Mouse (Mus musculus): Measurements from ENCODE around the gene Riok1. TPM values are rescaled to one million over a fixed set of nuclear protein-coding genes. Genes with fewer than 3 reads are reported as not detected.

Riok1 gene
- polyA plus RNA-seq, 1 experiment: 42.0 TPM

DNA sequence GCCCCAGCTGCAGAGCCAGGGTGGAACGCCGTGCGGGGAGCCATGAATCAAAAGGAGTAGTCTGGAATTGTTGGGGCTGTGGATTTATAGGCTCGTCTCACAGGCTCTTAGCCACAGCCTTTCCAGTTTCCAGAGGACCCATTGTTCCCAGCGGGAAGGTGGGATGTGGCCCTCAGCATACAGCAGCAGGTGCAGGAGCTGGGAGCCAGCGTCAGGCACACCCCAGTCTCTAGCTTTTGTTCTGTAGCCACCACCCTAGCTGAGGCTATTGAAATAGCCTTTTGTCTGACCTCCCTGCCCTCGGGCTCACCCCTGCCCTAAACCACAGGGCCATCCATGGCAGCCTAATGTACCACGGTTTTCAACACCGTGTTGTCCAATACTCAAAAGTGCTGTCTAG is 72.3 kb downstream of the Riok1 start:
- no peak overlapping the region for H3K27ac ChIP-seq (ENCODE audit: control insufficient read depth, insufficient read depth, low read length)
- 92% methylated on average over 9 of the region's 9 CpGs for WGBS
- DNase-seq: no peak
- H3K27me3 ChIP-seq (ENCODE audit: control insufficient read depth, insufficient read depth, low read length): no peaks in the 10 kb centered on the region
- no peaks in the 10 kb centered on the region for H3K4me1 ChIP-seq (replicated peaks; ENCODE audit: control insufficient read depth, insufficient read depth, low read length)
- TF ChIP-seq POLR2A (IDR thresholded peaks at IDR 0.05; ENCODE audit: control insufficient read depth, extremely low read depth, insufficient read depth, low read length, poor library complexity) (no peak), CTCF (IDR thresholded peaks at IDR 0.05; ENCODE audit: borderline replicate concordance, control insufficient read depth, extremely low read depth, insufficient read depth, low read length, poor library complexity) (no peak)
- no peaks in the 10 kb centered on the region for H3K36me3 ChIP-seq (ENCODE audit: control insufficient read depth, insufficient read depth, low read length)
- H3K4me3 ChIP-seq (ENCODE audit: control insufficient read depth, insufficient read depth, low read length): no peak overlapping the region

Other genes with a start within 250 kb of the Riok1 start
- gene Ssr1, start 42.8 kb upstream of the Riok1 start, polyA plus RNA-seq (2012; rRNA removed): 6.6 and 7.2 TPM in 2 replicates
- 0.08 and 0.16 TPM in 2 replicates for gene Cage1, start 74 bp downstream of the Riok1 start, polyA plus RNA-seq (2012; rRNA removed)
- 10.2 and 10.6 TPM in 2 replicates for gene Dsp, start 114.3 kb downstream of the Riok1 start, polyA plus RNA-seq (2012; rRNA removed)
- gene Snrnp48, start 167.9 kb downstream of the Riok1 start, polyA plus RNA-seq (2012; rRNA removed): 65.1 and 69.5 TPM in 2 replicates